Mouse (Mus musculus) heart, embryonic 14.5 days (tissue): ENCODE data around the gene Birc6. TPM values are rescaled to one million over a fixed set of nuclear protein-coding genes. Genes with fewer than 3 reads are reported as not detected.

ENCODE experiments used
- ATAC-seq: fragments of 200-750 bp; cut with Nextera tagmentation; 2 replicates; pipeline ENCODE4 v1.8.0; 2017; ENCODE audit warnings: low read depth, moderate TSS enrichment; ENCODE audit not compliant: insufficient number of reproducible peaks, insufficient read depth, low FRiP score
- H3K27ac ChIP-seq, 2 experiments: fragments of 200-500 bp in 1 of 2; fragments of 300-500 bp in 1 of 2; sonication (generic) in 1 of 2; replicated peaks in 1 of 2; 2 replicates each; pipeline ENCODE4 v1.5.1; 2012 to 2014; ENCODE audit warnings: low read depth in 2 of 2, low read length in 2 of 2, control low read depth in 1 of 2, mild to moderate bottlenecking in 1 of 2, mixed read lengths in 1 of 2; ENCODE audit not compliant: control insufficient read depth in 1 of 2, insufficient read depth in 1 of 2
- H3K27me3 ChIP-seq: fragments of 300-500 bp; sonication (generic); 2 replicates; pipeline ENCODE4 v1.6.1; 2014; ENCODE audit warnings: mild to moderate bottlenecking, low read length, control low read depth; ENCODE audit not compliant: control insufficient read depth, insufficient read depth
- H3K36me3 ChIP-seq: fragments of 300-500 bp; sonication (generic); 2 replicates; pipeline ENCODE4 v1.6.1; 2014; ENCODE audit warnings: mild to moderate bottlenecking, control low read depth, low read length, mixed read lengths; ENCODE audit not compliant: control insufficient read depth, insufficient read depth
- H3K4me1 ChIP-seq, 2 experiments: fragments of 200-500 bp in 1 of 2; fragments of 300-500 bp in 1 of 2; sonication (generic) in 1 of 2; 2 replicates each; pipeline ENCODE4 v1.6.1; 2012 to 2014; ENCODE audit warnings: low read length in 2 of 2, control low read depth in 1 of 2, mixed read lengths in 1 of 2; ENCODE audit not compliant: control insufficient read depth in 2 of 2, insufficient read depth in 2 of 2
- H3K4me2 ChIP-seq: fragments of 300-500 bp; sonication (generic); 2 replicates; pipeline ENCODE4 v1.6.1; 2014; ENCODE audit warnings: mild to moderate bottlenecking, low read length
- H3K4me3 ChIP-seq, 2 experiments: fragments of 200-500 bp in 1 of 2; fragments of 300-500 bp in 1 of 2; sonication (generic) in 1 of 2; 2 replicates each; pipeline ENCODE4 v1.5.1; 2012 to 2014; ENCODE audit warnings: low read length in 2 of 2, mild to moderate bottlenecking in 2 of 2, control low read depth in 1 of 2, low read depth in 1 of 2, moderate library complexity in 1 of 2; ENCODE audit not compliant: control insufficient read depth in 1 of 2, insufficient read depth in 1 of 2
- H3K9ac ChIP-seq: fragments of 300-500 bp; sonication (generic); 2 replicates; pipeline ENCODE4 v1.6.1; 2014; ENCODE audit warnings: mild to moderate bottlenecking, low read length
- H3K9me3 ChIP-seq: fragments of 300-500 bp; sonication (generic); 2 replicates; pipeline ENCODE4 v1.6.1; 2016; ENCODE audit warnings: low read length, control low read depth; ENCODE audit not compliant: control insufficient read depth
- WGBS: fragments of 180-500 bp; shearing (Covaris S2); extraction: QIAGEN DNeasy Blood & Tissue Kit; methylation state at CpG from one replicate; pipeline ENCODE4 v1.1.7; 2014; 5-methylcytosine and 5-hydroxymethylcytosine counted together
- polyA plus RNA-seq: library from polyadenylated mRNA; unstranded; fragments of >200 nt; fragmentation: Nextera tagmentation; extraction: Ambion mirVana; gene quantifications from 2 replicates; pipeline ENCODE4 v1.2.1, GENCODE M21; 2014

Birc6 gene
- polyA plus RNA-seq, 1 experiment from 2014 or later, result 75.3 TPM

DNA sequence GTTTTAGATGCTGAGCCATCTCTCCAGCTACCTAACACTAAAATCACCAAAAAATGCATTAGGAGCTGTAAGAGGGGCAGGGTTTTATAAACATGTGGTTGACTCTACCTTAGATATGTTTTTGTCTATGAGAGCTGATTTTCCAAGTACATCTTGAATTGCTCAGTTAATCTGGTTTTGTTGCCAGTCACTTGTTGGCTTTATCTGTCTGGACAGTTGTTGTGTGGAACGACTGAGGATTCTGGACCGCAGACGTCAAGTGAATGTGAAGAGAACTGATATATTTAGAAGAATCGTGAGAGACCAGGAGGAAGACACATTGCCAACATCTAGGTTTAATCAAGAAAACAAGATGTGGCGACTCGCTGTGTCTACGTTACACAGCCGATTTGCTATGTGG is 183.5 kb downstream of the Birc6 start:
- H3K9me3 ChIP-seq, result no peaks in the 10 kb centered on the region
- H3K36me3 ChIP-seq, result no peaks in the 10 kb centered on the region
- H3K4me2 ChIP-seq, result no peak overlapping the region
- H3K4me1 ChIP-seq, result no peaks in the 10 kb centered on the region
- no peak overlapping the region for H3K9ac ChIP-seq
- no peaks in the 10 kb centered on the region for H3K27me3 ChIP-seq
- no peak overlapping the region for H3K27ac ChIP-seq
- 74% methylated on average over 8 of the region's 8 CpGs for WGBS
- no peak overlapping the region for H3K4me3 ChIP-seq
- no peak for ATAC-seq

- Histone ChIP-seq H3K27me3 (no peaks in the 10 kb centered on the region), H3K36me3 (no peaks in the 10 kb centered on the region), H3K9me3 (no peaks in the 10 kb centered on the region), H3K9ac (no peak overlapping the region), H3K4me1 (peaks cover 2 to 3% of the 10 kb centered on the region in 2 experiments; a peak in 2 of 4 replicates), H3K27ac (no peak overlapping the region), H3K4me2 (no peak overlapping the region), H3K4me3 (no peak overlapping the region)
- 55% methylated on average over 3 of the region's 3 CpGs for WGBS
- ATAC-seq, result no peak
Observed at GRCm38 (mm10) chr17:74715128-74715527, 187.0 kb downstream of the Birc6 start.

DNA sequence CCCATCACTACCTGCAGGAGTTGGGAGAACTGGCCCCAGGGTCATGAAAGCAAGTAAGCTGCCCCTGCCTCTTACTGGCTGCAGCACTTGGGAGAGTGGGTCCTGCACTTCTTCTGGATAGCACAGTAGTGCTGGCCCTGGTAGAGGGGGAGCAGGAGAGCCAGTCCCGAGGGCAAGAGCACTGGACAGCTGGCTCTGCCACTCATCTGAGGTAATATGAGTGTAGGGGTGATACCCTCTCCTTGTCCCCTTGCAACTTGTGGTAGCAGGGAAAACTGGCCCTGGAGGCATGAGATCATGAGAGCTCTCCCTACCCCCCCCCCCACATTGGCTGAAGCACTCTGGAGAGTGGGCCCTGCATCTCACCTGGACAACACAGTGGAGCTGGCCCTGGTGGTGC is 187.6 kb downstream of the Birc6 start:
- Histone ChIP-seq H3K9ac (no peak overlapping the region), H3K4me1 (peaks cover 2 to 3% of the 10 kb centered on the region in 2 experiments; a peak in 2 of 4 replicates), H3K27ac (no peak overlapping the region), H3K9me3 (no peaks in the 10 kb centered on the region), H3K27me3 (no peaks in the 10 kb centered on the region), H3K36me3 (0 out of 2 replicates have a peak, but pooled peaks cover 1% of the 10 kb centered on the region), H3K4me2 (no peak overlapping the region), H3K4me3 (no peak overlapping the region)
- no peak for ATAC-seq
- 53% methylated on average over 1 of the region's 1 CpGs for WGBS

GRCm38 (mm10) chr17:74716643-74717042 is 188.5 kb downstream of the Birc6 start:
- 41% methylated on average over 3 of the region's 3 CpGs for WGBS
- Histone ChIP-seq H3K4me2 (peak overlapping the region; percentile 72), H3K4me3 (peak overlapping the region in 1 of 2 experiments; percentile 66; a peak in 1 of 4 replicates), H3K27me3 (no peaks in the 10 kb centered on the region), H3K36me3 (peaks cover 10% of the 10 kb centered on the region), H3K9ac (no peak overlapping the region), H3K27ac (no peak overlapping the region), H3K4me1 (peaks cover 2 to 3% of the 10 kb centered on the region in 2 experiments; a peak in 2 of 4 replicates), H3K9me3 (no peaks in the 10 kb centered on the region)
- no peak for ATAC-seq

- peak; percentile 14; the same call in 1 of the 2 replicates for ATAC-seq
- 8% methylated on average over 14 of the region's 14 CpGs for WGBS
Observed at GRCm38 (mm10) chr17:74717091-74717617, 189.1 kb downstream of the Birc6 start.

DNA sequence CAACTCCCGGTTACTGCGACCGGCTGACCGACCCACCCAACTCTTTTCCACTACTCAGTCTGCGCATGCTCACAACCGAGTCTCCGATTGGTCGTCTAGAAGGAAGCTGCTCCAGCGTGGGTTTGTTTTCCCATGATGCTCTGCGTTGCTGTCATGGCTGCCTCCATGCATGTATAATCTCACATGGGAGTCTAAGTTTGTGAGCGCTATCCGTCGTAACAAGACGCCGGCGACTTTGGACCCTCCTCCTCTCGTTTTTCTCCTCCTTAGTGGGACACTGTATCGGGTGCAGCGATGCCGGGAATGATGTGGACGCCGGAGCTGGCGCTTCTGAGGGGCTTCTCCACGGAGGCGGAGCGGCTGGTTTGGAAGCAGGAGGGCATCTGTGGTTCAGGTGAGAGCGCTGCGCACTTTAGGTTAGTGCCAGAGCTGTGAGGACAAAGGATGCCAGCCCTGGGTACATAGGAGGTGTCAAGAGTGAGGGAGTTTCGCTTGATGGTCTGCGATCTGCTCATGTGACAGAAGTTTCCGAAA is 189.6 kb downstream of the Birc6 start, which contains the start of gene Ttc27:
TSS of gene Ttc27 (plus strand) at position 115 of the 534 bp plus-strand sequence.
- Histone ChIP-seq H3K27ac (peak within 1 kb of the TSS; percentile 53 to 67), H3K36me3 (peaks cover 18% of the 10 kb centered on the region), H3K9me3 (no peaks in the 10 kb centered on the region), H3K4me3 (peak within 1 kb of the TSS; percentile 66 to 89), H3K4me2 (peak within 1 kb of the TSS; percentile 72), H3K27me3 (no peaks in the 10 kb centered on the region), H3K9ac (peak within 1 kb of the TSS; percentile 76), H3K4me1 (peaks cover 2 to 3% of the 10 kb centered on the region in 2 experiments; a peak in 2 of 4 replicates)
- WGBS, result 1% methylated on average over 31 of the region's 31 CpGs
- ATAC-seq, result peak; percentile 81

More at GRCm38 (mm10) chr17:74717091-74717617, 189.1 kb downstream of the Birc6 start:
- peaks cover 15% of the 10 kb centered on the region for H3K36me3 ChIP-seq
- peak overlapping the region; percentile 53 to 67; a peak in 3 of 4 replicates for H3K27ac ChIP-seq
- no peaks in the 10 kb centered on the region for H3K27me3 ChIP-seq
- H3K4me1 ChIP-seq, result peaks cover 2 to 3% of the 10 kb centered on the region in 2 experiments; a peak in 2 of 4 replicates
- no peaks in the 10 kb centered on the region for H3K9me3 ChIP-seq
- H3K9ac ChIP-seq, result peak overlapping the region; percentile 76
- peak overlapping the region; percentile 72 for H3K4me2 ChIP-seq
- peak overlapping the region; percentile 66 to 89 for H3K4me3 ChIP-seq

DNA sequence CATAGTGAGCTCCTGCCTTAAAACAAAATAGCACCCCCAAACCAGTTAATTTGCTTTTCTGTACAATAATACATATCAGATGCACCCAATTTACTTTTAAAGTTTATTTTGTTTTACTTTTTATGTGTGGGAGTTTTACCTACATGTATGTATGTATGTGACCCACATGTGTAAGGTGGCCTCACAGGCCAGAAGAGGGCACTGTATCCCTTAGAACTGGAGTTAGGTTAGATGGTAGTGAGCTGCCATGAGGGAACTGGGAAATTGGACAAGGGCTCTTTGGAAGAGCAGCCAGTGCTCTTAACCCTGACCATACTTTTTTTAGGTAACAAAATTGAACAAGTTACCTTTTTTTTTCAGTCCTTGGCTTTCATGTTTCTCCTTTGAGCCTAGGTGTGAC is 204.8 kb downstream of the Birc6 start:
- Histone ChIP-seq H3K27ac (no peak overlapping the region), H3K4me2 (no peak overlapping the region), H3K9ac (no peak overlapping the region), H3K4me3 (no peak overlapping the region), H3K9me3 (no peaks in the 10 kb centered on the region), H3K27me3 (no peaks in the 10 kb centered on the region), H3K36me3 (0 out of 2 replicates have a peak, but pooled peaks cover 6% of the 10 kb centered on the region), H3K4me1 (peaks cover 4 to 5% of the 10 kb centered on the region in 2 experiments; a peak in 3 of 4 replicates)
- no peak for ATAC-seq
